Mouse (Mus musculus) midbrain, embryonic 10.5 days (tissue): ENCODE data around the gene Rbfox1. TPM values are rescaled to one million over a fixed set of nuclear protein-coding genes. Genes with fewer than 3 reads are reported as not detected.

Experiments used
- DNase-seq: peaks from one replicate; pipeline ENCODE4 v3.0.0-alpha.2; 2017; ENCODE audit warnings: low spot score
- H3K27ac ChIP-seq: fragments of 300-500 bp; sonication (generic); replicated peaks from 2 replicates; pipeline ENCODE4 v1.5.1; 2016; ENCODE audit warnings: mild to moderate bottlenecking
- H3K27me3 ChIP-seq: fragments of 300-500 bp; sonication (generic); 2 replicates; pipeline ENCODE4 v1.6.1; 2016; ENCODE audit warnings: low read depth, mild to moderate bottlenecking; ENCODE audit not compliant: poor library complexity, severe bottlenecking
- H3K36me3 ChIP-seq: fragments of 300-500 bp; sonication (generic); 2 replicates; pipeline ENCODE4 v1.6.1; 2016; ENCODE audit warnings: mild to moderate bottlenecking, moderate library complexity
- H3K4me1 ChIP-seq: fragments of 300-500 bp; sonication (generic); 2 replicates; pipeline ENCODE4 v1.6.1; 2016
- H3K4me3 ChIP-seq: fragments of 300-500 bp; sonication (generic); 2 replicates; pipeline ENCODE4 v1.5.1; 2016; ENCODE audit warnings: mild to moderate bottlenecking, moderate library complexity
- H3K9me3 ChIP-seq: fragments of 300-500 bp; sonication (generic); replicated peaks from 2 replicates; pipeline ENCODE4 v1.6.1; 2016; ENCODE audit warnings: mild to moderate bottlenecking
- WGBS: fragments of 180-500 bp; shearing (Covaris S2); methylation state at CpG from one replicate; pipeline ENCODE4 v1.1.7; 2016; 5-methylcytosine and 5-hydroxymethylcytosine counted together
- polyA plus RNA-seq: library from polyadenylated mRNA; unstranded; fragments of >200 nt; fragmentation: Nextera tagmentation; extraction: Ambion mirVana; gene quantifications from 2 replicates; pipeline ENCODE4 v1.2.1, GENCODE M21; 2016

Gene Rbfox1
- polyA plus RNA-seq, 1 experiment from 2014 or later: 2.5 TPM

DNA sequence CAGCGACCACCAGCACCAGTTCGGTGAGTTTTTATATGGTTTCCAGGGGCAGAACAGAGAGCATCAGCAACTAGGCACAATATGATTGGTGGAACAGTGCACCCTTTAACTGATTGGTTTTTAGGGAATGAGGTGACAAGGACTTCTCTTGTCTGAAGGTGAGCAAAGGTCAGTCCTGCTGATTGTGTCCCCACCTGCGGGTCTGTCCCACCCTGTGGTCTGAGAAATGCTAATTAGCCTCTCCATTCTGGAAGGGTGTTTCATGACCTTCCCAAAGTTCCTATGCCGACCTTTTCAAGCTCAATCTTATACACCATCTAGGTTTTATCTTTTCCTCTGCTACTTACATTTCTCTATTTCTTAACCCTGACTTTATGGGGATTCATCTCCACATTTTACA lies 399.2 kb downstream of the Rbfox1 start:
- H3K9me3 ChIP-seq: no peaks in the 10 kb centered on the region
- no peak overlapping the region for H3K4me3 ChIP-seq
- H3K27me3 ChIP-seq: no peaks in the 10 kb centered on the region
- DNase-seq: no peak
- 55% methylated on average over 4 of the region's 4 CpGs for WGBS
- H3K36me3 ChIP-seq: no peaks in the 10 kb centered on the region
- H3K4me1 ChIP-seq: no peaks in the 10 kb centered on the region
- no peak overlapping the region for H3K27ac ChIP-seq

DNA sequence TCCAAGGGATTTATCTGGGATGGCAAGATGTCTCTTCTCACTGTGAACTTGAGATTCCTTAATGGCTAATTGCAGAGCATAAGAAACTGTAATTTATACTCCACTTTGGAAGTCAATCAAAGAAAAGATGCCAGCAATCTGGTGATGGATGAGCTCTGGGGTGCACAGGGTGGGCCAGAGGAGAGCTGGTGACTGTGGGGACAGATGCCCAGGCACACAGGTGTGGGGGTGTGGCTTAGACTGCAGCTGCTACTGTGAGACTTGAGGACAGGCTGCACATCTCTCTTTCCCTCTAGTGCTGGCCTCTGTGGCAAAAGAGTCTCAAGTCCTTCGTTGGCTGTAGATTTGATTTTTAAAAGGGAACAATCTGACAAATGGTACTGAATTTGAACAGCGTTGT lies 402.5 kb downstream of the Rbfox1 start:
- no peak for DNase-seq
- WGBS: 80% methylated on average over 2 of the region's 2 CpGs
- Histone ChIP-seq H3K4me3 (no peak overlapping the region), H3K27ac (no peak overlapping the region), H3K27me3 (no peaks in the 10 kb centered on the region), H3K9me3 (no peaks in the 10 kb centered on the region), H3K36me3 (no peaks in the 10 kb centered on the region), H3K4me1 (no peaks in the 10 kb centered on the region)

DNA sequence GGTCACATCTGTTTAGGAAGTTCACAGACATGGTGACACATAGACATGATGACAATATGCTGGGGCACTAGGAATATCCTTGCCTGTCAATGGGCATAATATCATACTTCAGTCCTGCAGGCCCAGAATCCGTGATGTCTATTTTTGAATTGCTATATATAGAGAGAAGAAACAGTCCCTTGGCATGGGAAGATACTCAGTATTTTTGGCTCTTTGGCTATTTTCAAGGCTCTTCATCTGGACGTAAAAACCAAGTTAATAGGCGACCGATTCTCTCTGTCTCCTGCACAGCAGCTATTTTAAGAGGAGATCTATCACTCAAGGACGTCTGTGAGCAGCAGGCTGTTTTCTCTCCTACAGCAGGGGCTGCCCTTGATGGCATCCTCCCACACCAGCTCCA lies 415.0 kb downstream of the Rbfox1 start:
- H3K4me3 ChIP-seq: no peak overlapping the region
- DNase-seq: no peak
- H3K36me3 ChIP-seq: no peaks in the 10 kb centered on the region
- no peaks in the 10 kb centered on the region for H3K27me3 ChIP-seq
- no peak overlapping the region for H3K27ac ChIP-seq
- H3K4me1 ChIP-seq: no peaks in the 10 kb centered on the region
- WGBS: 81% methylated on average over 5 of the region's 5 CpGs
- H3K9me3 ChIP-seq: no peaks in the 10 kb centered on the region

DNA sequence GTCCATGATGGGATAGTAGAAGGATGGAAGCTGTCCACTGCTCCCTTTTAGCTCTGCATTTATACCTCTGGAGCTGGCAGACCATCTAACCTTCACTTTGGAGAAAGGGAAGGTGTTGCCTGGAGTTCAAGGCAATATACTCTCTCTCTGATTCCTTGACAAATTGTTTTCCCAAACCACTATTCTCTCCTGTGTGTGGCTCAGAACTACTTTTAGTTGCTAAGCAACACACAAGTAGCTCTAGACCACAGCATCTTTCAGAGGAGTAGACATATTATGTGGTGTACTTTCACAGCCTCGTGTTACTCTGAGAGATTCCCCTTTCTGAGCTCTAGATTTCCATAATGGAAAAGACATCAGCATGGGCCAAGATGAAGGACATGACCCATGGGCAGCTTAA lies 417.9 kb downstream of the Rbfox1 start:
- H3K4me1 ChIP-seq: no peaks in the 10 kb centered on the region
- no peaks in the 10 kb centered on the region for H3K9me3 ChIP-seq
- no peaks in the 10 kb centered on the region for H3K27me3 ChIP-seq
- H3K4me3 ChIP-seq: no peak overlapping the region
- no peaks in the 10 kb centered on the region for H3K36me3 ChIP-seq
- 67% methylated on average over 1 of the region's 1 CpGs for WGBS
- DNase-seq: no peak
- no peak overlapping the region for H3K27ac ChIP-seq

DNA sequence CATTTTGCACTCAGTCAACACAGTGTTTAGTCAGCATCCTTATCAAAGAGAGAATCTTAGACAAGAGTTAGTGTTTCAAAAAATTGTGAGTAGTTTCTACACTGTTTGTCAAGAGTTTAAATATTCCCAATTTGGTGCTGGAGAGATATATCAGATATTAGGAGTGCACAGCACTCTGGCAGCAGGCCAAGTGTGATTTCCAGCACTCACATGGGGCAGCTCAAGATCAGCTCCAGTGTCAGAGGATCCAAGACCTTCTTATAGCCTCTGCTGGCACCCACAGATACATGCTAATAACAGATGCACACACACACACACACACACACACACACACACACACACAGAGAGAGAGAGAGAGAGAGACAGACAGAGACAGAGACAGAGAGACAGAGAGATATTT lies 424.8 kb downstream of the Rbfox1 start:
- H3K9me3 ChIP-seq: no peaks in the 10 kb centered on the region
- no peak for DNase-seq
- H3K4me3 ChIP-seq: no peak overlapping the region

DNA sequence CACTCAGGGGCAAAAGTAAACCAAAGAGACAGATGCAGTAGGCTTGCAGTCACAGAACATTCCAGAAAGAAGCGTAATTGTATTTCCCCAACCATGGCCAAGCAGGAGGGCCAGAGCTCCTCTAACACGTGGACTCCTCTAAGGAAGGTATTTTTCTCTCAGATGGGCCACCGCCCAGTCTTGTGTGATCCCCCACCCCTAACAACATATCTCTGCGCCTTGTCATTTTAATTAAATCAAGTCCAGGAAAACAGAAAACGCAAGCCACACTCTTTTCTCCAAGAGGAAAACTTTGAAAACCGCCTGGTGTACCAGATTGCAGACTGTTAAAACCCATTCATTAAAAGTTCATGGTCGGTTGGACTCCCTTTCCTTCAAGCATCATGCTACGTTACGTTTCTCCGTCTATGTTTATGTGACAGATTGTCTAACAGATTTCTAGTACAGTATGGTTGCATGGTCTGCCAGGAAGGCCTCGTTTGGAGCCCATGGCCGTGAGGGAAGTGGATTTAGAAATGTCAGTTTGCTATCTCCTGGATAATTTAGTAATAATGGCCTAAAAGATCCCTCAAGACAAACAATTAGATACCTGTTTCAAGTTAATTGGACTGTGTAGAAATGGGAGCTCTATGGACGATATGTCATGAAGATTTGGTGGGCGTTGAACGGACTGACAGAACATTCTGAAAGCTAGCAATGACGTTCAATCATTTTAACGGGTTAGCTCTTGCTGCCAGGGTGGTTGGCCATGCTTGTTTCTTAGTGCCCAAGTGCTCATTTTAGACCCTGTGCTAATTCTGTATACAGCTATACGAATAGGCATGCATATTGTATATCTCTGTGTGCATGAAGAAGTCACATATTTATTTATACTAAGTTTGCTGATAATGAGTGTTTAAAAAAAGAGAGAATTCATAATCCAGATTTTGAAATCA lies 425.9 kb downstream of the Rbfox1 start:
- H3K9me3 ChIP-seq: no peaks in the 10 kb centered on the region
- H3K27ac ChIP-seq: no peak overlapping the region
- no peak for DNase-seq
- no peaks in the 10 kb centered on the region for H3K27me3 ChIP-seq
- no peaks in the 10 kb centered on the region for H3K4me1 ChIP-seq
- H3K36me3 ChIP-seq: no peaks in the 10 kb centered on the region
- WGBS: 91% methylated on average over 18 of the region's 18 CpGs
- no peak overlapping the region for H3K4me3 ChIP-seq

More for the DNA sequence above, 424.8 kb downstream of the Rbfox1 start:
- H3K27ac ChIP-seq: no peak overlapping the region
- no peaks in the 10 kb centered on the region for H3K4me1 ChIP-seq
- no peaks in the 10 kb centered on the region for H3K27me3 ChIP-seq
- no peaks in the 10 kb centered on the region for H3K36me3 ChIP-seq

DNA sequence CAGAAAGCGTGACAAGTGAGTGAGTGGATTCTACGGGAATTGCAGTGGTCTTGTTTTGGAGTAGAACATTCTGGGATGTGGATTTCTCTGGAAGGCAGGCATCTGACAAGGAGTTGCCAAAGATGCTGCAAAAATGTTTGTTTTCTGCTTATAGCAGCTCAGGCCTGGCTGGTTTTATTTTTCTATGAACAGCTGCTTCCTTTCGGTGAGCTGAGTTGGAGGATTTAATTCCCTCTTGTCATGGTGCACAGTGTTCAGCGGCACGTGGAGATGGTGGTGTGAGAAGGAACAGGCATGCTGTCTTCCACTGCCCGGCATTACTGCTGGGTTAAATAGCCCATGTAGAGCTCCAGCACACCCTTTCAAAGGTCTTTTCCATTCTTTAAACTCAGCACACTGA lies 428.5 kb downstream of the Rbfox1 start:
- H3K4me1 ChIP-seq: no peaks in the 10 kb centered on the region
- no peak overlapping the region for H3K27ac ChIP-seq
- WGBS: 86% methylated on average over 6 of the region's 6 CpGs
- no peaks in the 10 kb centered on the region for H3K9me3 ChIP-seq
- no peaks in the 10 kb centered on the region for H3K36me3 ChIP-seq
- no peaks in the 10 kb centered on the region for H3K27me3 ChIP-seq
- H3K4me3 ChIP-seq: no peak overlapping the region
- DNase-seq: no peak

DNA sequence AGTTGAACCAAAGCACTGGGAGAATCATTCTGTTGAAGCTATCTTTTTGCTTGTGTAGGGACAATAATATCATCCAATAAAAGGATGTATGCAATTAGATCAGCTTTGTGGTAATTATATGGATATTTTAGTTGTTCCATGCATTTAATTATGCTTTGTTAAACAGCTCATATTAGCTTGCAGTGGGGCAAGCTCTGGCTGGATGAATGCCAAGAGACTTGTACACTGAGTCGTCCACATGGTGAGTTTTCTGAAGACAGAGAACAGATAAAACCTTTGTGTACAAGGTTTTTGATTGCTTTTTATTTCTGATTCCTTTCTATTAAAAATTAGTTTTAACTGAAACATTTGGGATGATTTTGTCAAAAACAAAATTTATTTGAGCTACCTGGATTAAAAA lies 439.7 kb downstream of the Rbfox1 start:
- no peak for DNase-seq
- no peaks in the 10 kb centered on the region for H3K4me1 ChIP-seq
- no peak overlapping the region for H3K27ac ChIP-seq
- no peaks in the 10 kb centered on the region for H3K36me3 ChIP-seq
- H3K27me3 ChIP-seq: no peaks in the 10 kb centered on the region
- no peak overlapping the region for H3K4me3 ChIP-seq
- 67% methylated on average over 1 of the region's 1 CpGs for WGBS
- H3K9me3 ChIP-seq: no peaks in the 10 kb centered on the region

DNA sequence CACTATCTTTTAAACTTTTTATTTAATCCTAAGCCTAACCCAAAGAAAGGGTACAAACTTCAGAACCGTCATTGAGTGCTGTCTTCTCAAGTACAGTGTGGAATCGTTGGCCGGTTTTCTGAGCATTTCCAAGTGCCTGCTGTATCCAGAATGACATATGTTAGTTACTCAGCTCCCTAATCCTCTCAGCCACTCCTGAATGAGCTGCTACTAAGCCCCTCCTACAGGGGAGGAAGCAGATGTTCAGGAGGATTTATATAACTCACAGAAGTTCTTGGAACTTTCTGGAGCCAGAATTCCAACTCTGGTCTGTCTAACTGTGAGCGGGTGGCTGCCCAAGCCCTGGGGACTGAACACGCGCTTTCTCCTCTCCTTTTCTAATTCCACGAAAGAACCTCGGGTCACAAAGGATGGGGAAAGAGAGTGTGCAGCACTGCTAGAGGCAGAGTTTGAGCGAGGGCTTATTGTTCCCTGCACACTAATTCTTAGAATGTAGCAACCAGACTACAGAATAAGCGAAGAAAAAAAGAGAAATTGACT lies 446.3 kb downstream of the Rbfox1 start:
- WGBS: 63% methylated on average over 10 of the region's 10 CpGs
- DNase-seq: no peak
- H3K4me3 ChIP-seq: no peak overlapping the region
- peaks cover 15% of the 10 kb centered on the region for H3K4me1 ChIP-seq
- 0 out of 2 replicates have a peak overlapping the region, but pooled peaks have one; percentile 33 for H3K27ac ChIP-seq
- no peaks in the 10 kb centered on the region for H3K36me3 ChIP-seq
- no peaks in the 10 kb centered on the region for H3K9me3 ChIP-seq
- H3K27me3 ChIP-seq: no peaks in the 10 kb centered on the region; the same call in 1 of the 2 replicates

DNA sequence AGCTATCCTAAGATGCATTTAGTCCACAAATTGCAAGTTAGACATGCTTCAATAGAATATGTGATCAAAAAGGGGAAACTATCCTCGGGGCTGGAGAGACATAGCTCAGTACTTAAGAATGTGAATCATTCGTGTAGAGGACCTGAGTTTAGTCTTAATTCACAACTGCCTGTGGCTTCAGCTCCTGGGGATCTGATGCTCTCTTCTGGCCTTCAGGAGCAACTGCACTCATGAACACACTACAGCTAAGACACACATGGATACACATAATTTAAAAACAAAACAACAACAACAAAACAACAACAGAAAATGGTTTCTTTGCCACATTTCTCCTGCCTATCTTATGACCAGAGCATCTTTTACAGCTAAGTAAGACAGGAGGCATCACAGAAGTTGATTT lies 448.1 kb downstream of the Rbfox1 start:
- Histone ChIP-seq H3K36me3 (no peaks in the 10 kb centered on the region), H3K9me3 (no peaks in the 10 kb centered on the region), H3K27me3 (peaks cover 4% of the 10 kb centered on the region; the same call in 1 of the 2 replicates), H3K4me1 (peaks cover 15% of the 10 kb centered on the region), H3K27ac (no peak overlapping the region), H3K4me3 (no peak overlapping the region)
- no peak for DNase-seq
- 85% methylated on average over 2 of the region's 2 CpGs for WGBS

DNA sequence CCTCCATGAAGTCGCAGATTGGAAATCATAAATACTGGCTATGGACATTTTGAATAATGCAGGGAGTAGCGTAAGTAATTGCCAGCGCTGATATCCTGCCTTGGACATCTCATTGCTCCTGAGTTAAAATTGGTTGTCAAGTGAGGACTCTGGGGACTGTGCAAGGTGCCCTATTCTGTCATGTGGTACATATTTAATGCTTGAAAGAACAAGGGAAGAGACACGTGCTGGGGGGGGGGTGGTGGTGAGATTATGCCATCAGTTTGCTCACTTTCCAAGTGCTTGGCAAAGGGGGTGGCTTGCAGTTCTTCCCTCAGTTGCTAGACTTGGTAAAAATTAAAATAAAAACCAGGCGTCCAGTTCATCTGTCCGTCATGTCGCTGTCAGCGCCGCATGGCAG lies 462.9 kb downstream of the Rbfox1 start:
- DNase-seq: no peak
- no peaks in the 10 kb centered on the region for H3K36me3 ChIP-seq
- H3K4me1 ChIP-seq: peaks cover 18% of the 10 kb centered on the region
- peak overlapping the region; percentile 56 for H3K4me3 ChIP-seq
- H3K9me3 ChIP-seq: no peaks in the 10 kb centered on the region
- 40% methylated on average over 9 of the region's 9 CpGs for WGBS
- H3K27me3 ChIP-seq: peaks cover 47% of the 10 kb centered on the region
- H3K27ac ChIP-seq: peak overlapping the region; percentile 59; the same call in 1 of the 2 replicates

DNA sequence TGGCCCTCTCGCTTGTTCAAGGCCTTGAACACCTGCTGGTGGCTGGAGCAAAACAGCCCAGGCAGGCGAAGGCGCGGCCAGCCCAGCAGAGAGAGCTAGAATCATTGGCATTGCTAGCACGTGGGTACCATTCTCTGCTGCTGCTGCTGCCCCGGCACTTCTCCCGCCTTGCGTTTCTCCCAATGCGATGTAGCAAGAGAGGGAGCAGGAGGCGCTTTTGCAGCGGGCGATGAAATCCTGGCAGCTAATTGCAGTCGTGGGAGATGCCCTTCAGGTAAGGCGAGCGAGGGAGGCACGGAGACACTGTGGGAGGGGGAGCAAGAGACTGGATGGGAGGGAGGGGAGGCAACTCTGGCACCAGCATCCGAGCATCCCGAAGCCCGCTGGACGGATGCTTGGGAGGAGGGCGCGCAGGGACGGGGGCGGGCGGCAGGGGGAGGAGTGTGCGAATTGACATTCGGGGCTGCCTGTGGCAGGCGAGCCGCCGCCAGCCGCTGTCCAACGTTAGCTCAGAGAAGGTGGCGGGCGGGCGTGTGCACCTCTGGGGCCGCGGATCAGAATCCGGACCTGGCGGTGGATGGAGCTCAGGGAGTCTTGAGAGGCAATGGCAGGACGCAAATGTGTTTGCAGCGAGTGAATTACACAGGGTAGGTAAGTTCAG lies 463.6 kb downstream of the Rbfox1 start:
- H3K27me3 ChIP-seq: peaks cover 47% of the 10 kb centered on the region
- peak; percentile 63 for DNase-seq
- H3K9me3 ChIP-seq: no peaks in the 10 kb centered on the region
- H3K27ac ChIP-seq: peak overlapping the region; percentile 59
- H3K4me1 ChIP-seq: peaks cover 18% of the 10 kb centered on the region
- WGBS: under 1% methylated on average over 41 of the region's 41 CpGs
- peak overlapping the region; percentile 56 for H3K4me3 ChIP-seq
- no peaks in the 10 kb centered on the region for H3K36me3 ChIP-seq

DNA sequence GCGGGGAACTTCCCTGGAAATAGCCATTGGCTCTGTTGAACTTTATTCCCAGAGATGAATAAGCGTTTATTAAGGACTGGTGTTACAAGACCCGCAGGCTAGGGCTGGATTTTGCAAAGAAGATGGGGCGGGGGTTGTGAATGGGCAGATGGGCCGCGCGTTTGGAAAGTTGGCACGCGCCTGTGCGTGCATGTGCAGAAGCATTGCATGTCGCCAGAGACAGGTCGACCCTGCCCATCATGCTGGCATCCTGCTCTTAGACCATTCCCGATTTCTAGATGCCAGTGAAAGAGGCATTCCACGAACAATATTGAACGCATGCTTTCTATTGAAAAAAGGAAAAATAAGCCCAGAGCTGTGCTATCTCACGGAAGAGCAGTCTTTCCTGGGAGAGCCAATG lies 464.2 kb downstream of the Rbfox1 start:
- 25% methylated on average over 16 of the region's 16 CpGs for WGBS
- Histone ChIP-seq H3K4me3 (peak overlapping the region; percentile 56), H3K9me3 (no peaks in the 10 kb centered on the region), H3K27me3 (peaks cover 47% of the 10 kb centered on the region), H3K36me3 (no peaks in the 10 kb centered on the region), H3K27ac (no peak overlapping the region), H3K4me1 (peaks cover 18% of the 10 kb centered on the region)
- peak; percentile 22 for DNase-seq
